Mouse (Mus musculus) retina, embryonic 14.5 days (tissue): ENCODE results near the gene Gm21149.
"Not testable (repeated sequence)": the region's sequence is repeated elsewhere in the genome, so short reads cannot be mapped to it uniquely, and the experiment has no call there.

Experiments
- DNase-seq: peaks from one replicate; pipeline ENCODE4 v3.0.0-alpha.2; 2015; ENCODE audit warnings: low spot score

Gm21149 gene

DNA sequence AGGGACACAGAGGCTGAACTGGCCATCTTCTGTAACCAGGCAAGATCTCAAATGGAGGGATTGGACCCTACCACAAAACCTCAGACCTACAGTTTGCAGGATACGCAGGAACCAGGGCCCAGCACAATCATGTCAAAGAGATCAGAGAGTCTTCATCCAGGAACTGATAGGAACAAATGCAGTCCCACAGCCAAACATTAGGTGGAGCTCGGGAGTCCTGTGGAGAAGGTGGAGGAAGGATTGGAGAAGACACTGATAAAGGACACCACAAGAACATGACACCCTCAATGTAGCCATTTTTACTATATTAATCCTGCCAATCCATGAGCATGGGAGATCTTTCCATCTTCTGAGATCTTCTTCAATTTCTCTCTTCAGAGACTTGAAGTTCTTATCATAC, 12.8 kb downstream of the Gm21149 start:
- DNase-seq: not testable (repeated sequence)

DNA sequence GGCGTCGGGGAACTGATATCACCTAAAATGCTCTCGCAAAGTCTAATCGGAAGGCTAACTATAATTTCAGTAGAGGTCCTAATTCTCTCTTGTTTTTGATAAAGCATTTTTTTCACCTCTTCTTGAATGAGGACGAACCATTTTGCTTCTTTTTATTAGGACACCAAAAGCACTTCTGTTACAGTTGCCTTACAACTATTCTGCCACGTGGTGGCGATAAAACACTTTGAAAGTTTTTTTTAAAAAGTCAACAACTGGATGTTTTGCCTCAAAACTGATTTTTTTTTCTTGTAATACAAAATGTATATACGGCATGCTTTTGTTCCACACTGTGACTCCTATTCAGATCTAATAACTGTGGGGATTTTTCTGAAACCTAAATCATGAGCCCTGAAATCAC, 14.7 kb downstream of the Gm21149 start:
- DNase-seq: peak; percentile 25

DNA sequence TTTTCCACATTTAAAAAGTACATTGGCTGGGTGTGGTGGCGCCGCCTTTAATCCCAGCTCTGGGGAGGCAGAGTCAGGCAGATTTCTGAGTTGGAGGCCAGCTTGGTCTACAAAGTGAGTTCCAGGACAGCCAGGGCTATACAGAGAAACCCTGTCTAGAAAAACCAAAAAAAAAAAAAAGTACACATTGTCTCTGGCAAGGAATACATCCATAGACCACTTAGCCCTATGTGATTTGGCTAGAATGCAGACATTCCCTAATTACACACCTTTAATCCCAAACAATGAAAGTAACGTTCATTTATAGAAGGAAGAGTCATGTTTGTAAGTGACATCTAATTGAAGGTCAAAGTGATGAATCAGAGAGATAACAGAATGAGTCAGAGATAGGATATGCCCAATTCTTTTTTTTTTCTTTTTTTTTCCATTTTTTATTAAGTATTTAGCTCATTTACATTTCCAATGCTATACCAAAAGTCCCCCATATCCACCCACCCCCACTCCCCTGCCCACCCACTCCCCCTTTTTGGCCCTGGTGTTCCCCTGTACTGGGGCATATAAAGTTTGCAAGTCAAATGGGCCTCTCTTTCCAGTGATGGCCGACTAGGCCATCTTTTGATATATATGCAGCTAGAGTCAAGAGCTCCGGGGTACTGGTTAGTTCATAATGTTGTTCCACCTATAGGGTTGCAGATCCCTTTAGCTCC, 18.3 kb downstream of the Gm21149 start:
- DNase-seq: not testable (repeated sequence)
